Mouse (Mus musculus) T-helper 17 cell (primary cell): ENCODE measurements around the gene Gm49711.

ENCODE experiments used
- in situ Hi-C, 2 experiments: fragments of 300-600 bp; cut with MboI, MseI; formaldehyde crosslinking; loops; 1 replicate in 1 of 2; 2 replicates in 1 of 2; pipeline ENCODE4 v1.15.1; 2025; ENCODE audit warnings: high pct_unique_total_duplicates in 2 of 2

The Gm49711 gene

GRCm38 (mm10) chr16:92117337-92118209 lies 59.5 kb downstream of the Gm49711 start:
- in situ Hi-C loops: no loop called here

DNA sequence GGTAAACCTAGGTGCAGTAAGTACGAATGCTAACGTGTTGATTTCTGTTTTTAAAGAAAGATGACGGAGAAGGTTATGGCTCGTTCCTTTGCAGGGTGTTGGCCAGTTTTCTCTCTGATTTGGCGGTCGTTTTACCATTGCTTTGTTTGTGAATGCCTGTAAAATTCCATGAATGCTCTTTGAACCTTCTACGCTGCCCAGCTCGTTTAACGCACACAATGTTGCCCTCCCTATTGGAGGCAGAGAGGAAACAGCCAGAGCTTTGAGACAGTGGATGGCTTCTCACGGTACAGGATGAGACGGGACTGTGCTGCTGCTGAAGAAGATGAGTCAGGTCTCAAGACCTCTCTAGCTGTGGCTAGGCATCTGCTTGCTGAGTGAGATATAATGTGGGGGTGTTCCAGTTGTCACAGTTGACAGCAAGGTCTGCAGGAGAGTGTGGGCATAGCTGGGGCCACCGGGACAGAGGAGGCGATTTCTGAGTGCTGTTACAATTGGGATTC lies 60.9 kb downstream of the Gm49711 start:
- in situ Hi-C loops: no loop called here

GRCm38 (mm10) chr16:92120899-92121531 lies 62.9 kb downstream of the Gm49711 start:
- in situ Hi-C loops: no loop called here

GRCm38 (mm10) chr16:92127226-92127625 lies 69.1 kb downstream of the Gm49711 start:
- in situ Hi-C loops: no loop called here

- in situ Hi-C loops: no loop called here
Measured at GRCm38 (mm10) chr16:92127666-92128065, 69.5 kb downstream of the Gm49711 start.

GRCm38 (mm10) chr16:92129843-92130242 lies 71.7 kb downstream of the Gm49711 start:
- in situ Hi-C loops: no loop called here

DNA sequence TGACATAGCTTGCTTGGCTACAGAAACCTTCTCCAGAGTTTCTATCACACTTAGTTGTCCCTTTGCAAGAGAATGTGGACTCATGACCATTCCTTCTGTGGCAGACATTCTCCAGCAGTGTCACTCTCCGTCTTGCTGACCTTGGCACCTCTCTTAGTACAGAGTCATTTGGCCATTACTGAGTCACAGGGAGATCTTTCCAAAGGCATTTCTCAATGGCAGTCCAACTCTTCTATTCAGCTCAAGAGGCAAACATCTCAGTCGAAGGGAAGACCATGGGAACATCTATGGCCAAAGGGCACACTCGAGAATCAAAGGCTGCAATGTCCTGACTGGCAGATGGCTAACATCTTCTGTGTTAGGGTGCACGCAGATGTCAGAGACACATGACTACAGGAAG lies 74.4 kb downstream of the Gm49711 start:
- in situ Hi-C loops: no loop called here

DNA sequence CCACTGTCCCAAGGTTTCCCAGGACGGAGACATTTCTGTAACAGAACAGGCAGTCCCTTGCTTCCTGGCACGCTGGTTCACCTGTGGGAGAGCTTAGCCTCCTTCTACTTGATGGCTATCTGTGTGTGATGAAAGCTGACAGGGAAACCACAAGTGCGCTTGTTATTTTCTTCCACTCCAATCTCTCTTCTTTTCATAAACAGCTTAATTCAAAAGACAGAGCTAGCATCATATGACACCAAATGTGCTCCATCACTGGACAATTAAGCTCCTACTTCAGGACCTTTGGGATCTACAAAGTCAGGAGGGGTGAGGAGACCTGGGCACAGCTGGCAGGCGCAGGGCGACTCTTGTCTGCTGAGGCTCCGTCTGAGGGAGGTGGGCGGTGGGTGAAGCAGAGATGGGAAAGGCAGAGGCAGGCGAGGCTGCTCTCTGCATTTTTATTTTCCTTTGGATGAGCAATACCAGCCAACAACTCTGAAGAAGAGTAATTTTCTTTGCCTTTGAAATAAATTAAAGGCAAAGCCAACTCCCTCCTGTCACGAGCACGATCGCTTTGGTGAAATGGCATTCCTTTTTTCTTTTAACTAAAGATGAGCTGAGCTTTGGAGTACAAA lies 76.1 kb downstream of the Gm49711 start:
- in situ Hi-C loops: no loop called here

DNA sequence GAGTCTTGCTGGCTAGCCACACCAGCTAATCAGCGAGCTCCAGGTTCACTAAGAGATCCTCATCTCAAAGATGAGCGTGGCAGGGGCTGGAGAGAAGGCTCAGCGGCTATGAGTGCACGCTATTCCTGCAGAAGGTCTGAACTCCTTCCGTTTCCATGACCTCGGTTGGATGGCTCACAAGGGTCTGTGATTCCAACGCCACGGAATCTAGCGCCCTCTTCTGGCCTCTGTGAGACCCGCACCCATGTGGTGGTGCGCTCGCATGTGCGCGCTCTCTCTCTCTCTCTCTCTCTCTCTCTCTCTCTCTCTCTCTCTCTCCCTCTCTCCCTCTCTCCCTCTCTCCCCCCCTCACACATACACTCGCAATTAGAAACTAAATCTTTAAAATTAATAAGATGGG lies 78.2 kb downstream of the Gm49711 start:
- in situ Hi-C loops: no loop called here

DNA sequence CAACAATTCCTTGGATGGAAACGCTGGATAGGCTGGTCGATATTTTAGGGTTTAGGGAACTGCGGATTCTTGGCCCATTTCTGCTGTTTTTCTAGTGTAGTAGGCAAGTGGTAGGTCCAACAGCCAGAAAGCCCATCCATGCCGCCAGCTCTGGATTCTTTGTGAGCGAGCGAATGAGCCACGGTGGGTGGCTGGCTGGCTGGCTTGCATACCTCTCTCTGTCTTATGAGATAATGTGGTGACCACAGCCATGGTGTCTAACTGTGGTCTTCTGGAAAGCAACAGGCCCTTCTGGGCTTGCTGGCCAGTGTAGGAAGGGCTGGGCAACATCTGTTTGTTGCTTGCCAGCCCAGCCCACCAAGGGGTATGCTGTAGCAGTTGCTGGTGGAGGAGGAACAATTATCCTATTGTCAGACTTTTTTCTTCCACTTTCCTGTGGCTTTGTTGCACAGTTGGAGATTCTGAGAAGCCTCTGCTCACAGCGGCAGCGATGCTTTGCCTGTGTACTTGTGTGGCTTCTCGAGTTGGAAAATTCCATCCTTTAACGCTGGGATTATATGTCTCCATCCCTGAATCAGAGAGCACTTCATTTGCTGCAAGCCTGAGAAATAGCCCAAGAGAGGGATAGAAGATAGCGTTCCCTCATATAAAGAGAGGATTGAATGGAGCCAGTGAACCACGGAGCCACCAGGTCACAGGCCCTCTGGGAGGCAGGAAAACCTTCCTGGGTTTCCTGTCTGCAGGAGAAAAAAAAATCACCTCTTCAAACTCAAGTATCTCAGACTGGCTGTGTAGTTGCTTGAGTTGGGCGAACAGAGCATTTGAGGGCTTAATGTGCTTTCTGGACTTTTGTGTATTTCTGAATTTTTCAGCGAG lies 81.5 kb downstream of the Gm49711 start:
- in situ Hi-C loops: no loop called here

DNA sequence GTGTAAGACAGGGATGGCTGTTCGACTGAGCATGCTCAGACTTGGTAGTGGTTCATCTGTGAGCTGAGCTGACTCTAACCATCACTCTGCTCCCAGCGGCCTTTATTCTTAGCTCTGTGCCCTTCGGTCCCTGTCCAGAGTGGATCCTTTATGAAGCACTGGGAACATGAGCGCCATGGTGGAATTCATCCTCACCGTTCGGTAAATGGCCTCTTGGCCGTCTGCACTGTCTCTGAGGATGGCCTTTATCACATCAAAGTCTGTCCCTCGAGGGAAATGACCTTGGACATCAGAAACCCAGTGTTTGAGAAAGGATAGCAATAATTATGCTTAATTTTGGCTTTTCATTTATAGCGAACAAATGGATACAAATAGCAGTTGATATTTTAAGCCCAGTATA lies 82.2 kb downstream of the Gm49711 start:
- in situ Hi-C loops: no loop called here

GRCm38 (mm10) chr16:92141021-92141420 lies 82.9 kb downstream of the Gm49711 start:
- in situ Hi-C loops: no loop called here

DNA sequence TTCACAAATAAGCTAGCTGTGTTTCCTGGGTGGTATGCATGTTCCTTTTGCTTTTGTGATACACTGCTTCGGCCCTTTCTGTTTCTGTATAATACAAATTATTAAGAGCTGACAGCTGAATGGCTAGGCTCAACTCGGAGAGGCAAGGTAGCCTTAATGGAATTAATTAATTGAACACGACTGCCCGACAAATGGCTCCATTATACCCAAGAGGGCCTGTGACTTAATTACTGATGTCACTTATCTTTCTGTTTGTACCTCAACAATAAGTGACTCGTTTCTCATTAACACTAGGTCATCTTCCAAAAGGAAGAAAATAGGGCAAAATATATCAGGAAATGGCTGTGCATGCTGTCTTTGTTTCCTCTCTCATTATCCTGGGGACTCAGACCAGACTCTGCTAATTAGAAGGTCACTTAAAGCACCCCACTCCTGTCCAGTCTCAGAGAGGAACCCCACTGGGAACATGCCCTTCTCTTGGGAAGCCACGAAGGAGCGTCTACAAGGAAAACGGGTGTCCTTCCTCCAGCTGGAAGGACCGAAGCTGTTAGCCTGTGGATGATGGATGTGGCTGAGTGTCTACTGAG lies 84.4 kb downstream of the Gm49711 start:
- in situ Hi-C loops: no loop called here

DNA sequence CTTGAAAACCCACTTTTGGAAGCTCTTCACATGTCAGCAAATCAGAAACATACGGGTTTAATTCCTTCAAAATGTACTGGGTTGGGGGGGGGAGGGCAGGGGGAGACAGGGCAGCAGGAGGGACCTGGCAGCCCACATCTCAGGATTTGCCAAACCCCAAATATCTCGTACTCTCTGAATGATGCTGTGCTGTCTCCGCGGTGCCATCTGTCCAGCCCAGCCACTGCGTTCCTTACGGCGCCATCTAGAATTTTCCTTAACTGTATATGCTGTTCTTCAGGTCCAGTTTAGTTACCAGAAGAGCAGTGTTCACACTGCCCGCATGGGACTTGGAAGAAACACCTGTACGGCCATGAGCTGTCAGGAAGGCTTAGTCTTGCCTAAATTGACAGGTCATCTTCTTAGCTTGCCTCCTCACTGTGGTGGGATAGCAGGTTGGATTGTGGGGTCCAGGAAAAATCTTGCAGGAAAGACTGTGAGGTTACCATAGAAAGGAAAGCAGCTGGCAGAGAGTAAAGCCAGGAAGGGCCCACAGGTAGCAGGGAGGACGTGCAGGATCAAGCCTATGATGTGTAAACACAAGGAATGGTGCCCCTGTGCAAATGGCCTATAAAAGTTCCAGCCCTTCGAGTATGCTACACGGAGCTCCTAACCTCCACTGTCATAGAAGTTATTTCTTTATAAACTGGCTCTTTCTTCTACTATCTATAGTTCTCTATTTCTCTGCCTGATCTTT lies 89.7 kb downstream of the Gm49711 start:
- in situ Hi-C loops: no loop called here

GRCm38 (mm10) chr16:92148367-92148728 lies 90.2 kb downstream of the Gm49711 start:
- in situ Hi-C loops: no loop called here

- in situ Hi-C loops: loop anchor here in 1 of 2 experiments (25.0 kb wide), 1 partner anchor 711 kb away; no protein-coding TSS in a partner anchor
Measured at GRCm38 (mm10) chr16:92150975-92151374, 92.9 kb downstream of the Gm49711 start.

- in situ Hi-C loops: loop anchor here in 1 of 2 experiments (25.0 kb wide), 1 partner anchor 704 kb away; no protein-coding TSS in a partner anchor
Measured at GRCm38 (mm10) chr16:92158021-92158455, 99.9 kb downstream of the Gm49711 start.

DNA sequence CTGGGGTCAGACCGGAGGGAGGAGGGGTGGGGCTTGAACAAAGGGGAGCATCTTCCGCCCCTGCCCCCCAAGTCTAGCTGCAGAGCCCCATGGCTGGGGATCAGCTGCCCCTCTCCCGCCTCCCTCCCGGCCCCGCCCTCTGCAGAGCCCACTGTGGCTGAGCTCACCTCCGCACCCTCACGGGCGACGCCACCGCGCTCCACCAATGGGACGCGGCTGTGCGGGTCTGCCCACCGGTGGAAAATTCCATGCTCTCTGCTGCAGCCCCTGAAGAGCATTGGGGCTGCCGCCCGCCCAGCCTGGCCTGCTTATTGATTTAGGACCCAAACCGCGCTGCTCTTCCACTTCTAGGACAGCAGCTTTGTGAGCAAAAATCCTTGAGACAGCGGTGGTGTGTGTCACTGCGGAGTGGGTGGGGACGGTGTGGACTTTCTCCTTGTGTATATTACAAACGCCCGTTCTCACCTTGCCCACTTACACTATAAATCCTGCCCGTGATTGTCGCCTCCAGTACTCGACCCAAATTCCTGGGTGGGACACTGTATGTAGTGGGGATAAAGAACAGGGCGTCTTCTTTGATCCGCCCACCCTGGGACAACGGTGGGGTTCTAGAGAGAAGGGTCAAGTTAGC lies 100.5 kb downstream of the Gm49711 start:
- in situ Hi-C loops: loop anchor here in 1 of 2 experiments (25.0 kb wide), 1 partner anchor 704 kb away; no protein-coding TSS in a partner anchor

- in situ Hi-C loops: loop anchor here in 1 of 2 experiments (25.0 kb wide), 1 partner anchor 703 kb away; no protein-coding TSS in a partner anchor
Measured at GRCm38 (mm10) chr16:92159114-92159513, 101.0 kb downstream of the Gm49711 start.
